Mouse (Mus musculus) cerebral cortex, adult 2 months (tissue): ENCODE measurements around the gene Cdc14b.

Experiments used
- WGBS: fragments of 180-500 bp; shearing (Covaris S2); methylation state at CpG from one replicate; pipeline ENCODE4 v1.1.7; 2018; 5-methylcytosine and 5-hydroxymethylcytosine counted together

Cdc14b gene

DNA sequence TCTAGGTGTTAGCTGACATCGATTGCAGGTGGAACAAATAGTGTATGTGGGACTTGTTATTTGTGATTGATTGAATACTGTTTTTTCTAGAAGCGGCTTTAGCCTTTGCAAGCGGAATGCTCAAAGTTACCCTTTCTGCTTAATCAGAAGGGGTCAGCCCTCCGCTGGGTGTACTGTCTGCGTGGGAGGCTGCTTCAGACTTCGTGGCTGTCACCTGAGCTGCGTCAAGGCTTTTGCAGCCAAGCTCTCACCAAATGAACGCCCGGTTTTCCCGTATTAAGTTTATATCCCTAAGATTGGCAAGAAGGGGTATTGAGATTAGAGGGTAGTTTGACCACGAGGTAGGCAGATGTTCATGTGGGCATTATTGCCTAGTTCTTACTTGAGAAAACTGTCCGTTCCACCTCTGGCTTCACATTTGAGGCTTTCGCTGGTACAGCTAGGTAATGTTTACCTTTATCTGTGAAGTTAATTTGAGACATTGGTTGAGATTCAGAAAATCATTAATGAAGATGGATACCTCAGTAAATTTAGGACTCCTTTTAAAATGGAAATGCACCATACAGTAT lies 111.9 kb downstream of the Cdc14b start:
- WGBS: 40% methylated on average over 13 of the region's 13 CpGs

DNA sequence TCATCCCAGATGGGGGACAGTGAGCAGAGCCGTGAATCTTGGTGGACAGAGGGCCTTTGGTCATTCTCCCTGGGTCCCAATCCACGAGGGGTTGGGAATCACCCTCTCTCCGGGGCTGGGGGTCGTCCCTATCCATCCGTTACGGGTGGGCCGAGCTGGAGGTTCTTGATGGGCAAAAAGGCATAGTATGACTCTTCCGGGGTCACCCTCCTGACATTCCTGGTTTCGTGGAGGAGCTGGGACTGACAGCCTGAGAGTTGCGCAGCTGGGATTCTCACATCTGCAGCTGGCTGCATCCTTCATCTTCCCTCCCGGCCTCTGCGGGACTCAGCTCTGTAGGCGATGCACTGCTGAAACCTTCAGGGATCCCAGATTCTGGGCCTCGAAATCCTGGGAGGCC lies 112.5 kb downstream of the Cdc14b start:
- WGBS: 6% methylated on average over 14 of the region's 14 CpGs

DNA sequence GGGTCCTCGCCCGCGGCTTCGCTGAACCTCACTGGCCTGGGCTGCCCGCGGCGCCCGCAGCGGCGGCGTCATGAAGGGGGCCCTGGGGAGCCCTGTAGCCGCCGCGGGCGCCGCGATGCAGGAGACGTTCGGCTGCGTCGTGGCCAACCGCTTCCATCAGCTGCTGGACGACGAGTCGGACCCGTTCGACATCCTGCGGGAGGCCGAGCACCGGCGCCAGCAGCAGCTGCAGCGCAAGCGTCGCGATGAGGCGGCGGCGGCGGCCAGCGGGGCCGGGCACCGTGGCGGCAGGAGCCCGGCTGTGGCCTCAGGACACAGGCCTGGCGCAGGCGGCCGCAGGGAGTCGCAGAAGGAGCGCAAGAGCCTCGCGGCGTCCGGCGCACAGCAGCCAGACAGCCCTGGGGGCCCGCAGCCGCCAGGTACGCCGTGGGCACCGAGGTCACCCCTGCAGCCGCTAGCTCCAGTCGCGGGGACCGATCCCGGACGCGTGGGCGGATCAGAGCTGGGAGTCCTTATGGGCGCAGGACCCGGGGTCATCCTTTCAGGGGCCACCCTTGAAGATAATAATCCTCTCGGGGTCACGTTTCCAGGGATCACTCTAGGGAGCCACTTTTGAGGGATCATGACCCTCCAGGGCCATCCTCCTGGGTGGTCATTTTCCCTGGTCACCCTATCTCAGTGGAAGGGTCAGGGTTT lies 113.0 kb downstream of the Cdc14b start:
- WGBS: under 1% methylated on average over 71 of the region's 71 CpGs

DNA sequence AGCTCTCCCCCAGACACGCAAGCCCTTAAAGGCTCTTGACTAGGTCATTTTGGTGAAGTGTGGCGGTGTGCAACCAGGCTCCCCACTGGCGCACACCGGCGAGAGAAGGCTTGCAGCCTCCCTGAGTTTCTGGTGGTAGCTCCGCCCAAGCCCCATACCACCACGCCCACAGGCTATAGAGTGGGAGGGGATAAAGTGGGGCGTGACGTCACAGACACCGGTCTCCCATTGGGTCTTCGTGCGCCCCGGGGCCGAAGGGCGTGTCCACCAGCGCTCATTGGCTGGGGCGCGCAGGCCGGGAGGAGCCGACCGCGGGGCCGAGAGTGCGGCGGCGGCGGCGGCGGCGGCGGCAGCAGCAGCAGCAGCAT lies 113.6 kb downstream of the Cdc14b start, which contains the start of gene Habp4:
TSS of gene Habp4 (plus strand) at position 277 of the 368 bp plus-strand sequence.
- WGBS: under 1% methylated on average over 31 of the region's 31 CpGs

DNA sequence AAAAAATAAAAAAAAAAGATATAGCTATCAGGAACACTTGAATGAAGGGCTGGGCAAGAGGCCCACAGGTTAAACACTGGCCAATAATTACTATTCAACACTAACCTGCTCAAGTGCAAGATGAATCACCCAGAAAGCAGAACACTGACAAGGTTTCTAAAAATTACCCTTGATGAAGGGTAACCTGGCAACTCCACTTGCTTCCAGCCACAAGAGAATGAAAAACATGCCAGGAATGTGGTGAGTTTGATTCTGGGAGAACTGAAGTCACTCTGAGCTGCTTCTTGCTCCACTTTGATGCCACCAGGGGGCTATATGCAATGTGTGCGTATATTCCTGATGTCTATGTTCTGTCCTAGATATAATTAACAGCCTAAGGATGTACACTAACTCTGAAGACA lies 119.9 kb downstream of the Cdc14b start:
- WGBS: 30% methylated on average over 1 of the region's 1 CpGs

DNA sequence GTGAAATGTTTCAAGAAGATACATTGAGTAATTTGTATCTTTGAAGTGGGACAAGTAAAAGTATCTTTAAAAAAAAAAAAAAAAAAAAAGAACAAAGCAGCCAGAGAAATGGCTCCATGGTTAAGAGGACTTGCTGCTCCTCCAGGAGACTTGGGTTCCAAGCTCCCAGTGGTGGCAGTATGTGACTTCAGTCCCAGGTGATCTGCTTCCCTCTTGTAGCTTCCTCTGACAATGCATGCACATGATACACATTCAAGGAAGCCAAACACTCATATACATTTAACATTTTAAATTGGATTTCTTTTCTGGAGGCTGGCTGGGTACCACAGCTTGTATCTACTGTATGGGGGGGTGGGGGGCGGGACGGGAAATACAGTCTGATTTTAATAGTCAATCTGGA lies 120.4 kb downstream of the Cdc14b start:
- WGBS: 62% methylated on average over 2 of the region's 2 CpGs

DNA sequence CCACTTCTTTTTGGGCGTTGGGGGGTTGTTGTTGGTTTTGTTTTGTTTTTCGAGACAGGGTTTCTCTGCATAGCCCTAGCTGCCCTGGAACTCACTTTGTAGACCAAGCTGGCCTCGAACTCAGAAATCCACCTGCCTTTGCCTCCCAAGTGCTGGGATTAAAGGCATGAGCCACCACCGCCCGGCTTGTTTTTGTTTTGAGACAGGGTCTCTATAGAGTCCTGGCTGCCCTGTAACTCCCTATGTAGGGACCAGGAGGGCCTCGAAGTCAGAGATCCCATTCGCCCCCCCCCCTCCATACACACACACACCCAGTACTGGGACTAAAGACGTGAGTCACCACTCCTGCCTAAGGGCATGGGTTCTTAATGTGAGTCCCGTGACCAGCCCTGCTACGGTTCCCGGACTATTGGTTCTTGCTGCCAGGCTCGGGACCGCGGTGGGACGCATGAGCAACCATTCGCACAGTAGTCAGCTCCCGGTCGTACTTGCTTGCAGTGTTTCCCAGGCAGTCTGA lies 121.3 kb downstream of the Cdc14b start:
- WGBS: 2% methylated on average over 18 of the region's 18 CpGs

DNA sequence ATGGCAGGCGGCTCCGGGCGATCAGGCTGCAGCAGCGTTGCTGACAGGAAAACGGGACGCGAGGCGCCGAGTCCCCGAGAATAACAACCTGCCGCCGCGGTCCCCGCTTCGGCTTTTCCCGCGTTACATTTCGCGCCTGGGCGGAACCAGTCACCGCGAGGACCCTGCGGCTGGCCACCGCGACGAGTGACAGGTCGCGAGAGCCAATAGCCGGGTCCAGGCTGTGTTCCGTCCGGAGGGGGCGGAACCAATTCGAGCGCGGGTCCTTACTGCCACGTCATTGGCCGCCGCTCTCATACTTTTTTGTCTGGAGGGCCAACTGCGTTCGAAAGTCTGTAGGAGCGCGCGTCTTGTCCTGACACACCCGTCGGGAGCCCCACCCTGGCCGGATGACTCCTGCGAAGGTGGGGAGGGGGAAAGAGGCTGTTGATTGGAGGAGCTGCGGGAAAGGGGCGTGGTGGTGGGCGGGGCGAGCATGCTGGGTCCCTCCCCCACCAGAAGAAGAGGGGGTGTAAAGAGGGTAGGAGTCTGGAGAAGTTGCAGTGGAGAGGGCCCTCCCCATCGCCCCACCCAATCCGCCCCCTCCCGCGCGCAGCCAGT lies 121.9 kb downstream of the Cdc14b start, which contains the start of gene Zfp367:
TSS of gene Zfp367 (minus strand) at position 120 of the 600 bp plus-strand sequence.
- WGBS: 1% methylated on average over 56 of the region's 56 CpGs

DNA sequence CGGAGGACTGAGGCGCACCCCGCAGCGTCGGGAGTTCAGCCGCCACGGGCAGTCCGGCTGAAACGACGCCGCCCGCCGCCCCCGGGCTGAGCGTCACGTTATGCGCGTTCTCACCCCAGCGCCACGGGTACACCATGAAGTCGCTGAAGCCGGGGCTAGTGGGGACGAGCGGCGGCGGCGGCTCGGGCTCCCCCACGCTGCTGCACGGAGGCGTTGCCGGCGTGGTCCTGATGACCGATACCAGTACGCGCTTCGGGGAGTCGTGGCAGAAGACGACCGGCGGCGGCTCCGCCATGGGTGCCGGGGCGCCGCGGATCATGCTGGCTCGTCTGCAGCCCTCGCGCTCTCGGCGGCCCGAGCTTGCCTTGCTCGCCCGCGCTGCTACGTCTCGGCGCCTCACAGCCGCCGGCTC lies 122.4 kb downstream of the Cdc14b start:
- under 1% methylated on average over 61 of the region's 61 CpGs for WGBS

DNA sequence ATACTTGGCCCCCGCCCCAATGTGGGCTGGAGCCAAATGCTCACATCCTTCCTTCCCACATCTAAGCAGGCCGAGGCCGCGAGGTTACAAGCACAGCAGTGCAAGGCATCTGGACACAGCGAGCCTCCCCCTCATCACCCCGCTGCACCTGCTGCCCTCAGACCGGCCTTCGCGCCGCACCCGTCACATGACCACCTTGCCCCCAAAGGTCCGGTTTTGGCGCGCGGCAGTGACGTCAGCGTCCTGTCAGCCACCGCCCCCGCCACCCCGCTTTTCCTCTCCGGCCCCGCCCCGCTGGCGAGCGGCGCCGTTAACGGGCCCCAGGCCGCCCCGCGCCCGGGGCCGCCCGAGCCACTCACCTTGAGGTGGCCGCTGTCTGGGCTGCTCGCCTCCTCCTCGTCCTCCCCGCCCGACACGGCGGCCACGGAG lies 122.8 kb downstream of the Cdc14b start:
- WGBS: under 1% methylated on average over 42 of the region's 42 CpGs

DNA sequence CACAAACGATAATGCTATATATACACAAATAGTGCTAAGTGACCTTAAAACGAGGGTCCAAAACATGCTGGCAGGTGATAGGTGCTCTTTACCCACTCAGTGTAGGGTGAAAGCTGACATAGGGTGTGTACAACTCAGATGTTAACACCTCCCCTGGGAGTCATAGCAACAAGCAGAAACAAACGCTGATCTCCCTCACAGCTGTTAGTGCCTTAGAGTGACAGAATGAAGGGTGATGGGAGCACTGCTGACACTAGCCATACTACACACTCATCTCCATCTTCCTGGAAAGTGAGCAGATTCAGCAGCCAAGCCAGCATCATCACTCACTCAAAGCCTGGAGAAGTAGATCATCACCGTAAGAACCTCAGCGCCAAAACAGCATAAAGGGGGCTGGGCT lies 125.0 kb downstream of the Cdc14b start:
- WGBS: 71% methylated on average over 5 of the region's 5 CpGs
